In genomic region chr8:85071041-85071440, GRCm38 (mm10) we compare ENCODE assay signal across 8 mouse cellular contexts. TPM values are rescaled to one million over a fixed set of nuclear protein-coding genes. Genes with fewer than 3 reads are reported as not detected.
DNase-seq lines count a peak whose midpoint lies in the region; ATAC-seq lines count a peak whose summit lies in the region.

No protein-coding gene starts in this region.

- H3K9me3 ChIP-seq in heart, embryonic 16.5 days (replicated peaks; ENCODE audit: control insufficient read depth, low read length), result no peaks in the 10 kb centered on the region
- no peaks in the 10 kb centered on the region for H3K9me3 ChIP-seq in embryonic facial prominence, embryonic 11.5 days (replicated peaks; ENCODE audit: control insufficient read depth, low read length)
- no peaks in the 10 kb centered on the region for H3K9me3 ChIP-seq in midbrain, embryonic 13.5 days

- H3K4me3 ChIP-seq in heart, embryonic 16.5 days (ENCODE audit: low read length), result peak overlapping the region; percentile 95
- H3K4me3 ChIP-seq in embryonic facial prominence, embryonic 11.5 days (ENCODE audit: low read depth, low read length), result peak overlapping the region; percentile 88; the same call in 1 of the 2 replicates
- H3K4me3 ChIP-seq in midbrain, embryonic 13.5 days (replicated peaks), result peak overlapping the region; percentile 78

- H3K27ac ChIP-seq in heart, embryonic 16.5 days (ENCODE audit: low read length), result peak overlapping the region; percentile 98
- peak overlapping the region; percentile 93; the same call in 1 of the 2 replicates for H3K27ac ChIP-seq in embryonic facial prominence, embryonic 11.5 days (replicated peaks; ENCODE audit: low read depth, low read length)
- H3K27ac ChIP-seq in midbrain, embryonic 13.5 days, result peak overlapping the region; percentile 93

- no peak for DNase-seq in heart, adult 18-20 months
- DNase-seq in embryonic facial prominence, embryonic 11.5 days (ENCODE audit: low spot score), result no peak
- DNase-seq in kidney, adult 8-10 months, result peak; percentile 43 to 67
- no peak for DNase-seq in adrenal gland, adult 8-10 months
- DNase-seq in right cerebral cortex, postnatal 10 days (ENCODE audit: low spot score in 2 of 2), result no peak
- no peak for DNase-seq in urinary bladder, postnatal 10 days (ENCODE audit: low spot score)

- H3K9ac ChIP-seq in heart, embryonic 16.5 days (ENCODE audit: low read length), result peak overlapping the region; percentile 96
- H3K9ac ChIP-seq in embryonic facial prominence, embryonic 11.5 days (replicated peaks; ENCODE audit: low read length), result peak overlapping the region; percentile 23; the same call in 1 of the 2 replicates
- H3K9ac ChIP-seq in midbrain, embryonic 13.5 days (replicated peaks), result 0 out of 2 replicates have a peak overlapping the region, but pooled peaks have one; percentile 5

- ATAC-seq in heart, embryonic 16.5 days (replicated peaks; ENCODE audit: extremely low read depth, insufficient read depth, low FRiP score), result no peak
- ATAC-seq in embryonic facial prominence, embryonic 11.5 days (replicated peaks; ENCODE audit: insufficient number of reproducible peaks, low FRiP score, low TSS enrichment, low read depth), result no peak
- no peak for ATAC-seq in midbrain, embryonic 13.5 days

- WGBS in heart, embryonic 16.5 days, result 83% methylated on average over 5 of the region's 5 CpGs
- WGBS in embryonic facial prominence, embryonic 11.5 days, result 84% methylated on average over 5 of the region's 5 CpGs
- WGBS in midbrain, embryonic 13.5 days, result 87% methylated on average over 5 of the region's 5 CpGs

- peaks cover 9% of the 10 kb centered on the region for H3K4me1 ChIP-seq in heart, embryonic 16.5 days (ENCODE audit: control insufficient read depth, insufficient read depth, low read length)
- H3K4me1 ChIP-seq in embryonic facial prominence, embryonic 11.5 days (ENCODE audit: control insufficient read depth, insufficient read depth, low read length), result no peaks in the 10 kb centered on the region
- H3K4me1 ChIP-seq in midbrain, embryonic 13.5 days (replicated peaks), result peaks cover 17% of the 10 kb centered on the region

- peaks cover 19% of the 10 kb centered on the region for H3K36me3 ChIP-seq in heart, embryonic 16.5 days (ENCODE audit: control insufficient read depth, insufficient read depth)
- no peaks in the 10 kb centered on the region; the same call in 1 of the 2 replicates for H3K36me3 ChIP-seq in embryonic facial prominence, embryonic 11.5 days (replicated peaks; ENCODE audit: control insufficient read depth, insufficient read depth, low read depth, low read length)
- peaks cover 62% of the 10 kb centered on the region for H3K36me3 ChIP-seq in midbrain, embryonic 13.5 days

- no peaks in the 10 kb centered on the region for H3K27me3 ChIP-seq in heart, embryonic 16.5 days (ENCODE audit: control insufficient read depth, insufficient read depth, low read length)
- no peaks in the 10 kb centered on the region for H3K27me3 ChIP-seq in embryonic facial prominence, embryonic 11.5 days (ENCODE audit: control insufficient read depth, insufficient read depth, low read length)
- no peaks in the 10 kb centered on the region for H3K27me3 ChIP-seq in midbrain, embryonic 13.5 days

- peak overlapping the region; percentile 87 for H3K4me2 ChIP-seq in heart, embryonic 16.5 days (ENCODE audit: low read depth, low read length)
- peak overlapping the region; percentile 68 for H3K4me2 ChIP-seq in embryonic facial prominence, embryonic 11.5 days (ENCODE audit: low read depth, low read length)
- H3K4me2 ChIP-seq in midbrain, embryonic 13.5 days (replicated peaks), result peak overlapping the region; percentile 68

RNA-seq across cellular contexts. Expression of gene Dhps, which starts 0.5 kb away (rescaled TPM):
- polyA plus RNA-seq in heart, embryonic 16.5 days (2015; fragmentation: Nextera tagmentation; extraction: Ambion mirVana), result 48.5 and 51.5 TPM in 2 replicates
- 10 to 100 TPM; 36.5 to 36.6 TPM for total RNA-seq in heart, adult 18-20 months (2021)
- 61.9 and 67.7 TPM in 2 replicates for polyA plus RNA-seq in embryonic facial prominence, embryonic 11.5 days (2014; fragmentation: Nextera tagmentation; extraction: Ambion mirVana)
- polyA plus RNA-seq in midbrain, embryonic 13.5 days (2015; fragmentation: Nextera tagmentation; extraction: Ambion mirVana), result 90.0 and 93.2 TPM in 2 replicates
- total RNA-seq in adrenal gland, adult 8-10 months (2022), result 10 to 100 TPM; 31.4 to 41.2 (median 33.2) TPM

RNA-seq across cellular contexts. Expression of gene Gm5741, which starts 3.3 kb away (rescaled TPM):
- not detected in 2 replicates for polyA plus RNA-seq in heart, embryonic 16.5 days (2015; fragmentation: Nextera tagmentation; extraction: Ambion mirVana)
- not detected for total RNA-seq in heart, adult 18-20 months (2021)
- polyA plus RNA-seq in embryonic facial prominence, embryonic 11.5 days (2014; fragmentation: Nextera tagmentation; extraction: Ambion mirVana), result not detected in 2 replicates
- 0.83 TPM in 1 of 2 replicates, not detected in the other for polyA plus RNA-seq in midbrain, embryonic 13.5 days (2015; fragmentation: Nextera tagmentation; extraction: Ambion mirVana)
- 1 to 10 TPM in 1 of 4 experiments, not detected in 3; 1.3 TPM for total RNA-seq in adrenal gland, adult 8-10 months (2022)

RNA-seq across cellular contexts. Expression of gene Wdr83os, which starts 9.5 kb away (rescaled TPM):
- polyA plus RNA-seq in heart, embryonic 16.5 days (2015; fragmentation: Nextera tagmentation; extraction: Ambion mirVana), result 115 TPM in 2 replicates
- 10 to 100 TPM; 42.1 to 47.3 TPM for total RNA-seq in heart, adult 18-20 months (2021)
- 117 and 127 TPM in 2 replicates for polyA plus RNA-seq in embryonic facial prominence, embryonic 11.5 days (2014; fragmentation: Nextera tagmentation; extraction: Ambion mirVana)
- 134 and 137 TPM in 2 replicates for polyA plus RNA-seq in midbrain, embryonic 13.5 days (2015; fragmentation: Nextera tagmentation; extraction: Ambion mirVana)
- 10 to 100 TPM; 76.0 to 87.7 (median 81.1) TPM for total RNA-seq in adrenal gland, adult 8-10 months (2022)

RNA-seq across cellular contexts. Expression of gene Wdr83, which starts 10.1 kb away (rescaled TPM):
- polyA plus RNA-seq in heart, embryonic 16.5 days (2015; fragmentation: Nextera tagmentation; extraction: Ambion mirVana), result 46.6 and 47.0 TPM in 2 replicates
- total RNA-seq in heart, adult 18-20 months (2021), result 10 to 100 TPM; 28.7 to 34.6 TPM
- 48.6 and 52.2 TPM in 2 replicates for polyA plus RNA-seq in embryonic facial prominence, embryonic 11.5 days (2014; fragmentation: Nextera tagmentation; extraction: Ambion mirVana)
- polyA plus RNA-seq in midbrain, embryonic 13.5 days (2015; fragmentation: Nextera tagmentation; extraction: Ambion mirVana), result 64.1 and 68.8 TPM in 2 replicates
- total RNA-seq in adrenal gland, adult 8-10 months (2022), result 10 to 100 TPM; 22.6 to 30.1 (median 29.2) TPM

RNA-seq across cellular contexts. Expression of gene Fbxw9, which starts 11.2 kb away (rescaled TPM):
- polyA plus RNA-seq in heart, embryonic 16.5 days (2015; fragmentation: Nextera tagmentation; extraction: Ambion mirVana), result 19.5 and 20.6 TPM in 2 replicates
- total RNA-seq in heart, adult 18-20 months (2021), result 1 to 10 TPM; 2.7 to 3.2 TPM
- polyA plus RNA-seq in embryonic facial prominence, embryonic 11.5 days (2014; fragmentation: Nextera tagmentation; extraction: Ambion mirVana), result 20.4 and 21.2 TPM in 2 replicates
- 61.7 and 64.3 TPM in 2 replicates for polyA plus RNA-seq in midbrain, embryonic 13.5 days (2015; fragmentation: Nextera tagmentation; extraction: Ambion mirVana)
- total RNA-seq in adrenal gland, adult 8-10 months (2022), result 10 to 100 TPM; 15.0 to 29.6 (median 21.6) TPM

Comparison
In these comparisons a context has a peak if more than half of its experiments do, and no peak if none do; other contexts are left out.
1. H3K9ac ChIP-seq: peak in every context shown above with its lines; median percentile 96 in heart, embryonic 16.5 days; 23 in embryonic facial prominence, embryonic 11.5 days; 5 in midbrain, embryonic 13.5 days.
2. DNase-seq: peak in kidney, adult 8-10 months (2 of 2); none in heart, adult 18-20 months (0 of 2), embryonic facial prominence, embryonic 11.5 days (single experiment), adrenal gland, adult 8-10 months (single experiment), right cerebral cortex, postnatal 10 days (0 of 2) and urinary bladder, postnatal 10 days (single experiment).
3. Peak in every context shown above with its lines, with median percentiles within 50 percentile points of each other: H3K27ac ChIP-seq, H3K4me2 ChIP-seq and H3K4me3 ChIP-seq.